Mouse (Mus musculus) liver, embryonic 16.5 days (tissue): ENCODE measurements around the gene Nrp1. TPM values are rescaled to one million over a fixed set of nuclear protein-coding genes. Genes with fewer than 3 reads are reported as not detected.

Experiments used
- ATAC-seq: fragments of 200-750 bp; cut with Nextera tagmentation; 2 replicates; pipeline ENCODE4 v1.8.0; 2017; ENCODE audit warnings: low read depth, mild to moderate bottlenecking, moderate number of reproducible peaks, moderate library complexity
- H3K27ac ChIP-seq: fragments of 300-500 bp; sonication (generic); 2 replicates; pipeline ENCODE4 v1.5.1; 2014; ENCODE audit warnings: mild to moderate bottlenecking, low read length
- H3K27me3 ChIP-seq: fragments of 300-500 bp; sonication (generic); 2 replicates; pipeline ENCODE4 v1.6.1; 2014; ENCODE audit warnings: low read depth, low read length, mixed read lengths; ENCODE audit not compliant: control insufficient read depth, insufficient read depth
- H3K36me3 ChIP-seq: fragments of 300-500 bp; sonication (generic); 2 replicates; pipeline ENCODE4 v1.6.1; 2014; ENCODE audit warnings: mild to moderate bottlenecking; ENCODE audit not compliant: control insufficient read depth, insufficient read depth
- H3K4me1 ChIP-seq: fragments of 300-500 bp; sonication (generic); 2 replicates; pipeline ENCODE4 v1.6.1; 2014; ENCODE audit warnings: low read depth, low read length, mixed read lengths; ENCODE audit not compliant: control insufficient read depth
- H3K4me2 ChIP-seq: fragments of 300-500 bp; sonication (generic); 2 replicates; pipeline ENCODE4 v1.6.1; 2014; ENCODE audit warnings: low read depth, low read length, mixed read lengths
- H3K4me3 ChIP-seq: fragments of 300-500 bp; sonication (generic); 2 replicates; pipeline ENCODE4 v1.5.1; 2014; ENCODE audit warnings: low read depth, mild to moderate bottlenecking, low read length
- H3K9ac ChIP-seq: fragments of 300-500 bp; sonication (generic); 2 replicates; pipeline ENCODE4 v1.6.1; 2014; ENCODE audit warnings: low read depth, low read length
- H3K9me3 ChIP-seq: fragments of 300-500 bp; sonication (generic); replicated peaks from 2 replicates; pipeline ENCODE4 v1.6.1; 2016; ENCODE audit warnings: low read length; ENCODE audit not compliant: control insufficient read depth
- WGBS: fragments of 180-500 bp; shearing (Covaris S2); extraction: QIAGEN DNeasy Blood & Tissue Kit; methylation state at CpG from one replicate; pipeline ENCODE4 v1.1.7; 2014; ENCODE audit not compliant: insufficient replicate concordance; 5-methylcytosine and 5-hydroxymethylcytosine counted together
- polyA plus RNA-seq: library from polyadenylated mRNA; unstranded; fragments of >200 nt; fragmentation: Nextera tagmentation; extraction: Ambion mirVana; gene quantifications from 2 replicates; pipeline ENCODE4 v1.2.1, GENCODE M21; 2015

Nrp1 gene
- polyA plus RNA-seq, 1 experiment from 2014 or later: 11.7 TPM

DNA sequence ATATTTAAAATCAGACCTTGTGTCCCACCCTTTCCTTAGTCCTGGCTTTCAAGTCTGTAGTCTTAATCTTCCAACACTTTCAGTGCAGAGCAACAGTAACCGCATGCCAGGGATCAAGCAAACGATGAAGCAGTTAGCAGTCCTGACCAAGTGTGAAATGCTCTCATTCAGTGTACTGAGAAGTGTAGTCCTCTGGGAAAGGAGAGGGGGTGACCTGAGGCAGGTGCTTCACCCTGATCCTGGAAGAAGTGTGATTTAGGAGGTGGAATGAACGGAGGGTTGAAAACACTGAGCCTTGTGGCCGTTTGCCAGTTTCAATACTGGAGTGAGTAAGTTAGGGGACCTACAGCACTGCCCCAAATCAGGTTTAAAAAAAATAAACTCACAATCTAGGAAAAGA, 119.6 kb downstream of the Nrp1 start:
- Histone ChIP-seq H3K9me3 (no peaks in the 10 kb centered on the region), H3K27me3 (no peaks in the 10 kb centered on the region), H3K4me2 (no peak overlapping the region), H3K9ac (no peak overlapping the region), H3K4me3 (no peak overlapping the region), H3K36me3 (no peaks in the 10 kb centered on the region), H3K4me1 (peaks cover 4% of the 10 kb centered on the region), H3K27ac (no peak overlapping the region)
- ATAC-seq: no peak
- WGBS: 69% methylated on average over 4 of the region's 4 CpGs

DNA sequence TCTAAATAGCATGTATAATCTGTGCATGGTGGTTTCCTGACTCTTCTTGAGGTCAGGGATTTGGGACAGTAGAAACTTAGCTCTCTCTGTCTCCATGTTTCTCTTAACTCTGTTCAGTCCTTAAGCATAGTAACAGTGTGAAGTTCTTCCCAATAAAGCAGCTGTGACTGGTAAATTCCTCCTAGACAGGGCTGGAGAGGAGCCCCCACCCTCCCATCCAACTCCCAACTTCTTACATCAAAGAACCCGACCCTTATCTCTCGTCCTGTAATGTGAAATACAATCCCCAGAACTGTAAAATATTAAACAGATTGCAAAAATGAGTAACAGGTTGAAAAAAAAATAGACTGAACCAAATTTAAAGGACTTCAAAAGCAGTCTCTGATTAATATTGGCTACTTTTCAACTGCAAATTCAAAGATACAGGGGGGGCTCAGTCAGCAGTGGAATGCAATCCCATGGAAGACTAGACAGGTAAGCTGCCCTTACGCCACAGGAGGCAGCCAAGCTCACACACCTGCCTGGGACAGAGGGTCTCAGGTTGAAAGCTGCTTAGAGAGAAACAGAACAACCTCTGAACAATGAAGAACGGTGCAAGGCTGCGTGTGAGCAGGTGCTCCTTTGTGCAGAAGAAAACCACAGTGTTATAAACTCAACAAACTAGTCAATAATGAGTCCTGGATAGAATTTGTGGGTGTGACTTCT, 121.1 kb downstream of the Nrp1 start:
- Histone ChIP-seq H3K36me3 (no peaks in the 10 kb centered on the region), H3K27me3 (no peaks in the 10 kb centered on the region), H3K9ac (no peak overlapping the region), H3K4me1 (peaks cover 4% of the 10 kb centered on the region), H3K4me3 (no peak overlapping the region), H3K27ac (peak overlapping the region; percentile 44), H3K4me2 (no peak overlapping the region), H3K9me3 (no peaks in the 10 kb centered on the region)
- no peak for ATAC-seq
- 46% methylated on average over 5 of the region's 5 CpGs for WGBS

DNA sequence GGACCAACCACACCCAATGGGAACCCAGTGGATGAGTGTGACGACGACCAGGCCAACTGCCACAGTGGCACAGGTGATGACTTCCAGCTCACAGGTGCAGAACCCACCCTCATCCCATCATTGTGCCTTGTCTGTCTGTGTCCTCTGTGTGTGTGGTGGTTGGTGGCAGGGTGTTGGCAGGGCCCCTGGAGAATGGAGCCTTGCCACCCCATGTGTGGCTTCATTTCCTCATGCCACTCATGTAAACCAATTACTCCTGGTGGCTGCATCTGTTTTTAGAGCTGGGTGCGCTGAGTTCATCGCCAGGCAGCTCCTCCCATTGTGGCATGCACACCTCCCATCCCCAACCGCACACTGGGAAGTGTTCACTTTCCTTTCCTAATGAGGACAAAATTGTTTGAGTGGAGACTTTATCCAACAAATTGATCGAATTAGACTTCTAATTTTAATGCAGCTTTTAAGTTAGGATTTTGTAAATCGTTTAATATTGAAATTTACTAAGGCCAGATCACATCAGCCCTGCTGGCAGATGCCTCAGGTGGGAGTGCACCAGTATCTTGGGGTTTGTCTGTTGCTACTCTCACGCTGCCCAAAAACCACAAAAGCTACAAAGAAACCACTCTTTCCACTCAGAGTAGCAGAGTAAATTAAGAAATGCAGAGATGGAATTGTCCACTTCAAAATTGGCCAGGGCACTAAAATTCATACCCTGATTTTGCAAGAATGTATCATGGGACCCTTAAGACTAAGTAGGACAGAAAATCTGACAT, 122.7 kb downstream of the Nrp1 start:
- H3K9ac ChIP-seq: no peak overlapping the region
- H3K4me3 ChIP-seq: no peak overlapping the region
- WGBS: 41% methylated on average over 8 of the region's 8 CpGs
- no peak overlapping the region for H3K4me2 ChIP-seq
- H3K27me3 ChIP-seq: no peaks in the 10 kb centered on the region
- H3K27ac ChIP-seq: no peak overlapping the region
- peaks cover 4% of the 10 kb centered on the region for H3K4me1 ChIP-seq
- H3K36me3 ChIP-seq: no peaks in the 10 kb centered on the region
- no peak for ATAC-seq
- no peaks in the 10 kb centered on the region for H3K9me3 ChIP-seq

DNA sequence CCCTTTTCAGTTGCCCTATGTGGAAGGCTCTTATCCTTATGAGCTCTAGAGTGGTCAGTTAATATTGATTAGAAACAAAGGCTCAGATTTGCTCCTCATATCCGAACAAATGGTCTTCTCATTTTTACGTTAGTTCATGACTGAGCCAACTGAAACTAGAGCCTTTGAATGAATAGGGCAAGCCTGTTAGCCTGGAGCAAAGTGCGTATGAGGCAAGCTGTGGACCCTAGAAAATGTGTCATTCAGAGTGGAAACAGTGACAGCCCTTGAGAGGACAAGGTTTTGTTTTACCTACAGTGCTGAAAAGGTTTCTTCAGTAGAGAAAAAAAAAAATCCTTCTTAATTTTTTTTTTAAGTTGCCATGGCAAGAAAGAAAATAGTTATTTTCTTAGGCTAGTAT, 124.9 kb downstream of the Nrp1 start:
- Histone ChIP-seq H3K27ac (peak overlapping the region; percentile 81), H3K9me3 (no peaks in the 10 kb centered on the region), H3K4me2 (no peak overlapping the region), H3K4me1 (peaks cover 4% of the 10 kb centered on the region), H3K9ac (peak overlapping the region; percentile 37), H3K4me3 (no peak overlapping the region), H3K27me3 (no peaks in the 10 kb centered on the region), H3K36me3 (no peaks in the 10 kb centered on the region)
- peak; percentile 37; the same call in 1 of the 2 replicates for ATAC-seq
- 50% methylated on average over 3 of the region's 3 CpGs for WGBS

DNA sequence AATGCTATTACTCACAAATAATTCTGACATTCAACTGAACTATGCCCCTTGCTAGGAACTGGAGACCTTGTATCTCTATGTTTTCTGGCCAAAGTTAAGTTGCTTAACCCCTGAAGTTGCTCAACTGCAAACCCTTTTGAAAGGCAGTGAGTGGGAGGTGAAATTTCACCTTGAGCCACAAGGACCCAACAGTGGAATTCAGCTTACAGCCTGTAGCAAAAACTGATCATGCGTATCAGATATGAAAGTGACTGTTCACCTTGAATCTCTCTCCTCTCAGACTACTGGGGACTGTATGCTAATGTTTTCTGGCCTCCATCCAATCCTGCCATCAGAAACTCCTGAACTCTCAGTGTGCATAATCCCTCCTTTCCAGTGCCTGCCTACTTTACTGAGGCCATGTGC, 126.3 kb downstream of the Nrp1 start:
- H3K27ac ChIP-seq: peak overlapping the region; percentile 84
- no peaks in the 10 kb centered on the region for H3K9me3 ChIP-seq
- no peak overlapping the region for H3K4me3 ChIP-seq
- 43% methylated on average over 1 of the region's 1 CpGs for WGBS
- peak overlapping the region; percentile 18; the same call in 1 of the 2 replicates for H3K4me2 ChIP-seq
- no peaks in the 10 kb centered on the region for H3K27me3 ChIP-seq
- no peak overlapping the region for H3K9ac ChIP-seq
- peak; percentile 63 for ATAC-seq
- no peaks in the 10 kb centered on the region for H3K36me3 ChIP-seq
- H3K4me1 ChIP-seq: peaks cover 10% of the 10 kb centered on the region

DNA sequence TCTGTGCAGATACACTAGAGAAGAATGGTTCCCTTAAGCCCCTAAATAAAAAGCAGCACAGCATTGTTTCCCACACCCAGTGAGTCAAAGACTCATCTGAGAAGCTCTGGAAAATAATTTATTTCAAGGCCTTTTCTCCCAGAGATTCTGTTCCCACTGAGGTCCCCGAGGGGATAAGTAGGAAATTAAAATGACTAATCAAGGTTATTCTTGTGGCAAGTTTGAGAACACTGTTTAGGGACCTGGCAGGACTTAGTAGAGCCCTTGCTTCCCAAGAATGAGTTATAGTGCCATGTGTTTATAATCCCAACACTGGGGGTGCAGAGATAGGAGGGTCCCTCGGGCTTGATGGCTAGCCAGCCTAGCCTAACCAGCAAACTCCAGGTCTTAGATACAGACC, 127.6 kb downstream of the Nrp1 start:
- H3K9ac ChIP-seq: no peak overlapping the region
- peak overlapping the region; percentile 21 for H3K4me2 ChIP-seq
- H3K4me3 ChIP-seq: peak overlapping the region; percentile 0; the same call in 1 of the 2 replicates
- no peaks in the 10 kb centered on the region for H3K36me3 ChIP-seq
- ATAC-seq: no peak
- no peaks in the 10 kb centered on the region for H3K27me3 ChIP-seq
- 42% methylated on average over 2 of the region's 2 CpGs for WGBS
- H3K4me1 ChIP-seq: peaks cover 7% of the 10 kb centered on the region
- H3K27ac ChIP-seq: peak overlapping the region; percentile 55
- no peaks in the 10 kb centered on the region for H3K9me3 ChIP-seq

DNA sequence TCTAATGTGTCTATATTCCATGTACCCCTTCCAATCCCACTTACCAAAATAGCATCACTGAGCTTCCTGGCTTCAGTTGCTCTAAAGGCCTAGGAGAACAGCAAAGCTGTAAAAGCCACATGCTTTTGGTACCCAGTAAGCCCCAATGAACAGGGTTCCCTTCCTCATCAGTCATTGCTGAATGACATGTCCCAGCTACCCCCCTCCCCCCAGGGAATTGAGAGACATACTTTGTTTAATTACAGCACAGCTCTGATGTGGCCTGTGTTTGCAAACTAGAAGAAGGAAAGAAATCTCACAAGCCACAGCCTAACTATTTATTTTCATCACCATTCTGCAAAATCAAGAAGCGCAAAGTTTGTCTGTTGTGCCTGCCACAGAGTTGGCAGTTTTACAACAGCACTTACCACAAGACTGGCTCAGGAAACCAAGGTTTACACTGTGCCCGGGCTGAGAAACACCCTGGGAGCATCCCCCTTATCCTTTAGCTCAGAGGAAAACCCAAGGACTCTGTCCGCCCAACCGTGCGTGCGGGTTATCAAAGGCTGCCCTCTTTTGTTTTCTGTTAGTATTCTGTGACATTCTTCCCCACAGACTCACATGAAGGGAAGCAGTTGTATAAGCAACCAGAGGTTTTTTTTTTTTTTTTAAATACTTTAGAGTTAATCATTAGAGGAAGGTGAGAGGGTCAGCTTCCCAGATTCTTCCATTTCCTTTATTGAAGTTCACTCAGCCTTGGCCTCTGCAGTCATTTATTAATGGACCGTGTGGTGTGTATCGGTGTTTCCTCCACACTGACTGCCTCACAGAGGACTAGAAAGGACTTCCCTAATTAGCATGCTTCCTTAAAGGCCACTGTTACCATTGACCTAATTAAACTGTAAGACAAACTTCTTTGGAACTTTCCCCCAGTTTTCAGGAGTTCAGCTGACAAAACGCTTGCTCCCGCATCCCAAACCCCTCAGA, 129.8 kb downstream of the Nrp1 start:
- WGBS: 30% methylated on average over 10 of the region's 10 CpGs
- H3K4me2 ChIP-seq: peak overlapping the region; percentile 33
- H3K27ac ChIP-seq: peak overlapping the region; percentile 68
- no peaks in the 10 kb centered on the region for H3K27me3 ChIP-seq
- ATAC-seq: peak; percentile 59
- no peaks in the 10 kb centered on the region for H3K9me3 ChIP-seq
- H3K4me1 ChIP-seq: peaks cover 7% of the 10 kb centered on the region
- peak overlapping the region; percentile 28 for H3K4me3 ChIP-seq
- H3K36me3 ChIP-seq: no peaks in the 10 kb centered on the region
- H3K9ac ChIP-seq: 0 out of 2 replicates have a peak overlapping the region, but pooled peaks have one; percentile 13

DNA sequence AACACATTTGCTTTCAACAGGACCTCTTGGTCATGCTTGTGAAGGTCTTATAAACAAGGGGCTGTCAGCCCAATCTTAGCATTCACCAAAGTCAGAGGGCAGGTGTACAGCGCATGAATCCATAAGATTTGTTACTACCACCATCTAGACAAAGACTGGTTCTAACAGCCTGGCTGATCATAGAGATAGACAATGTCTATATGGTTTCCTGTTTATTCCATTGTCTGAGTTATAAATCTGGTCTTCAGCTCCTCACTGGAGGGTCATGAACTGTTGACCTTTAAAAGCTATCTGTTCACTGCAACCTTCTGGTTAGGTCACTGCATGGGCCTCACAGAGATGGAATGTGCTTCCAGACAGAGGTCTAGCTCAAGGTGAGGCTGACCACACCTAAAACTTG, 130.9 kb downstream of the Nrp1 start:
- ATAC-seq: no peak
- no peak overlapping the region for H3K4me3 ChIP-seq
- WGBS: 55% methylated on average over 1 of the region's 1 CpGs
- H3K9me3 ChIP-seq: no peaks in the 10 kb centered on the region
- no peaks in the 10 kb centered on the region for H3K27me3 ChIP-seq
- peak overlapping the region; percentile 68 for H3K27ac ChIP-seq
- H3K36me3 ChIP-seq: no peaks in the 10 kb centered on the region
- peaks cover 7% of the 10 kb centered on the region for H3K4me1 ChIP-seq
- no peak overlapping the region for H3K4me2 ChIP-seq
- H3K9ac ChIP-seq: no peak overlapping the region
